Mouse (Mus musculus): ENCODE results near the gene Gm3488. TPM values are rescaled to one million over a fixed set of nuclear protein-coding genes. Genes with fewer than 3 reads are reported as not detected.

Gm3488 gene
- polyA plus RNA-seq (2017; shearing (Covaris generic)) = 10 to 100 TPM in 1 of 2 experiments, 1 to 10 TPM in 1; 1.6 to 10.8 TPM

GRCm38 (mm10) chr14:5501374-5501773, at the start of gene Gm3488:
TSS of gene Gm3488 (plus strand) at chr14:5501674.

GRCm38 (mm10) chr14:5455367-5455766, 46.1 kb upstream of the Gm3488 start, which contains the start of gene Gm3194:
TSS of gene Gm3194 (minus strand) at chr14:5455467.

GRCm38 (mm10) chr14:5477730-5478129, 23.7 kb upstream of the Gm3488 start, which contains the start of gene Gm8246:
TSS of gene Gm8246 (minus strand) at chr14:5477830.

GRCm38 (mm10) chr14:5483907-5484306, 17.6 kb upstream of the Gm3488 start, which contains the start of gene Gm3187:
TSS of gene Gm3187 (plus strand) at chr14:5484207.

GRCm38 (mm10) chr14:5538196-5538595, 36.7 kb downstream of the Gm3488 start, which contains the start of gene Gm3532:
TSS of gene Gm3532 (plus strand) at chr14:5538496.

Other genes with a start within 250 kb of the Gm3488 start
- not detected for gene Gm3526, start 241.1 kb upstream of the Gm3488 start, polyA plus RNA-seq (2017; shearing (Covaris generic))
- not detected for gene Gm3542, start 166.7 kb upstream of the Gm3488 start, polyA plus RNA-seq (2017; shearing (Covaris generic))
- 10 to 100 TPM in 1 of 2 experiments, not detected in 1; 12.7 TPM for gene Gm3500, start 112.6 kb upstream of the Gm3488 start, polyA plus RNA-seq (2017; shearing (Covaris generic))
- gene Gm3194, start 46.2 kb upstream of the Gm3488 start, polyA plus RNA-seq (2017; shearing (Covaris generic)) = 1 to 10 TPM in 1 of 2 experiments, under 1 TPM in 1; 0.95 to 2.3 TPM
- gene Gm8246, start 23.8 kb upstream of the Gm3488 start, polyA plus RNA-seq (2017; shearing (Covaris generic)) = under 1 TPM in 1 of 2 experiments, not detected in 1; 0.20 TPM
- gene Gm3187, start 17.5 kb upstream of the Gm3488 start, polyA plus RNA-seq (2017; shearing (Covaris generic)) = not detected
- gene Gm3532, start 36.8 kb downstream of the Gm3488 start, polyA plus RNA-seq (2017; shearing (Covaris generic)) = under 1 TPM; 0.18 to 0.21 TPM
- not detected for gene Gm8265, start 131.4 kb downstream of the Gm3488 start, polyA plus RNA-seq (2017; shearing (Covaris generic))
- not detected for gene Gm9603, start 185.8 kb downstream of the Gm3488 start, polyA plus RNA-seq (2017; shearing (Covaris generic))
- gene Gm3373, start 239.9 kb downstream of the Gm3488 start, polyA plus RNA-seq (2017; shearing (Covaris generic)) = 1 to 10 TPM; 1.2 to 3.3 TPM